Mouse (Mus musculus): Measurements from ENCODE around the gene Pnpla8.
A peak's percentile ranks its signal among the peaks of the same experiment; 100 is the strongest.
"Not testable (repeated sequence)": the region's sequence is repeated elsewhere in the genome, so short reads cannot be mapped to it uniquely, and the experiment has no call there.

Gene Pnpla8

GRCm38 (mm10) chr12:44269311-44269831, 48.2 kb downstream of the Pnpla8 start:
- DNase-seq (ENCODE audit: low spot score): peak; percentile 68

GRCm38 (mm10) chr12:44274125-44274835, 53.1 kb downstream of the Pnpla8 start:
- DNase-seq (ENCODE audit: low spot score): no peak

- DNase-seq (ENCODE audit: low spot score): not testable (repeated sequence)
These were observed 59.0 kb downstream of the Pnpla8 start for GRCm38 (mm10) chr12:44280147-44280546.

- no peak for DNase-seq (ENCODE audit: low spot score)
These were observed 60.4 kb downstream of the Pnpla8 start for GRCm38 (mm10) chr12:44281534-44281933.

GRCm38 (mm10) chr12:44283378-44283777, 62.2 kb downstream of the Pnpla8 start:
- DNase-seq (ENCODE audit: low spot score): no peak

GRCm38 (mm10) chr12:44286992-44287391, 65.8 kb downstream of the Pnpla8 start:
- no peak for DNase-seq (ENCODE audit: low spot score)

- DNase-seq (ENCODE audit: low spot score): peak; percentile 48
These were observed 71.1 kb downstream of the Pnpla8 start for GRCm38 (mm10) chr12:44292281-44292680.

- no peak for DNase-seq (ENCODE audit: low spot score)
These were observed 79.6 kb downstream of the Pnpla8 start for GRCm38 (mm10) chr12:44300793-44301192.

- DNase-seq (ENCODE audit: low spot score): no peak
These were observed 82.8 kb downstream of the Pnpla8 start for GRCm38 (mm10) chr12:44304012-44304411.

- DNase-seq (ENCODE audit: low spot score): no peak
These were observed 83.7 kb downstream of the Pnpla8 start for GRCm38 (mm10) chr12:44304869-44305268.

GRCm38 (mm10) chr12:44308221-44308620, 87.1 kb downstream of the Pnpla8 start:
- DNase-seq (ENCODE audit: low spot score): no peak

GRCm38 (mm10) chr12:44315212-44315611, 94.0 kb downstream of the Pnpla8 start:
- DNase-seq (ENCODE audit: low spot score): no peak

- no peak for DNase-seq (ENCODE audit: low spot score)
These were observed 103.9 kb downstream of the Pnpla8 start for GRCm38 (mm10) chr12:44325091-44325490.

- DNase-seq (ENCODE audit: low spot score): no peak
These were observed 106.3 kb downstream of the Pnpla8 start for GRCm38 (mm10) chr12:44327452-44327851.

- DNase-seq (ENCODE audit: low spot score): no peak
These were observed 107.5 kb downstream of the Pnpla8 start, which contains the start of gene Nrcam for GRCm38 (mm10) chr12:44328381-44329315. Gene Nrcam (plus strand): TSS chr12:44328885.

- no peak for DNase-seq (ENCODE audit: low spot score)
These were observed 108.4 kb downstream of the Pnpla8 start for GRCm38 (mm10) chr12:44329316-44330215.

- no peak for DNase-seq (ENCODE audit: low spot score)
These were observed 109.1 kb downstream of the Pnpla8 start for GRCm38 (mm10) chr12:44330216-44330719.

- DNase-seq (ENCODE audit: low spot score): no peak
These were observed 116.0 kb downstream of the Pnpla8 start for GRCm38 (mm10) chr12:44337136-44337640.

GRCm38 (mm10) chr12:44338195-44338622, 117.0 kb downstream of the Pnpla8 start:
- no peak for DNase-seq (ENCODE audit: low spot score)

GRCm38 (mm10) chr12:44344075-44344474, 122.9 kb downstream of the Pnpla8 start:
- DNase-seq (ENCODE audit: low spot score): no peak

GRCm38 (mm10) chr12:44345251-44345650, 124.1 kb downstream of the Pnpla8 start:
- DNase-seq (ENCODE audit: low spot score): no peak
